Mouse (Mus musculus): ENCODE results near the gene Supt4a. TPM values are rescaled to one million over a fixed set of nuclear protein-coding genes. Genes with fewer than 3 reads are reported as not detected.

Supt4a gene
- polyA plus RNA-seq, 1 experiment: 214 TPM

- Histone ChIP-seq H3K27me3 (ENCODE audit: control insufficient read depth, insufficient read depth, insufficient read length) (no peaks in the 10 kb centered on the region), H3ac (ENCODE audit: control insufficient read depth, insufficient read length, low read depth) (no peak overlapping the region), H3K79me2 (ENCODE audit: control insufficient read depth, insufficient read depth) (no peaks in the 10 kb centered on the region), H3K4me3 (ENCODE audit: insufficient read depth, poor library complexity, severe bottlenecking) (no peak overlapping the region), H3K36me3 (ENCODE audit: control insufficient read depth, insufficient read depth) (no peaks in the 10 kb centered on the region), H3K79me3 (ENCODE audit: low read depth) (no peaks in the 10 kb centered on the region)
- TF ChIP-seq USF1 (IDR thresholded peaks at IDR 0.05; ENCODE audit: low read depth) (no peak), CTCF (IDR thresholded peaks at IDR 0.05; ENCODE audit: control insufficient read depth, insufficient read depth, insufficient read length) (no peak), FOSL1 (IDR thresholded peaks at IDR 0.05; ENCODE audit: insufficient read depth, low read length, poor library complexity, severe bottlenecking) (no peak), CEBPB (IDR thresholded peaks at IDR 0.05; ENCODE audit: low read depth) (no peak), MAX (IDR thresholded peaks at IDR 0.05) (no peak), MYOD1 (IDR thresholded peaks at IDR 0.05; ENCODE audit: control insufficient read depth, insufficient read length, low read depth) (no peak), MYOG (IDR thresholded peaks at IDR 0.05; ENCODE audit: control insufficient read depth, extremely low read depth, insufficient read length) (no peak)
Observed at GRCm38 (mm10) chr11:87750043-87750421, 12.7 kb downstream of the Supt4a start.

DNA sequence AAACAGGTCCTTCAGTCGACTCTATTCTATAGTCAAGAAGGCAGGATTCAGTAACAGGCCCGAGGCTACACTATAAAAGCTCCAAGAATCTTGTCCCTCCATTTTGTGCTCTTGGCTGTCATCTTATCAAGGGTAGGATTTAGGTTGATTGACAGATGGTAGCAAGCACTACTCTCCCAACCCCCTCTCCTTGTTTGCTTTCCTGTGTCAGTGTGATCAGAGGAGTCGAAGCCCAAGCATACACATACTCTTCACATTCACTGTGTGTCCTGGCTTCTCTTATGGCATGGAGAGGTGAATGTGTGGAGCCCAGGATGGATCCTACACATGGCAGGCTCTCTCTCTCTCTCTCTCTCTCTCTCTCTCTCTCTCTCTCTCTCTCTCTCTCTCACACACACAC lies 13.2 kb downstream of the Supt4a start:
- peaks cover 2% of the 10 kb centered on the region for H3K79me2 ChIP-seq (ENCODE audit: control insufficient read depth, insufficient read depth)
- H3K27me3 ChIP-seq (ENCODE audit: control insufficient read depth, insufficient read depth, insufficient read length): no peaks in the 10 kb centered on the region
- H3K4me3 ChIP-seq (ENCODE audit: insufficient read depth, poor library complexity, severe bottlenecking): no peak overlapping the region
- TF ChIP-seq CTCF (IDR thresholded peaks at IDR 0.05; ENCODE audit: control insufficient read depth, insufficient read depth, insufficient read length) (no peak), MYOD1 (IDR thresholded peaks at IDR 0.05; ENCODE audit: control insufficient read depth, insufficient read length, low read depth) (no peak), USF1 (IDR thresholded peaks at IDR 0.05; ENCODE audit: low read depth) (no peak), FOSL1 (IDR thresholded peaks at IDR 0.05; ENCODE audit: insufficient read depth, low read length, poor library complexity, severe bottlenecking) (no peak), MYOG (IDR thresholded peaks at IDR 0.05; ENCODE audit: control insufficient read depth, extremely low read depth, insufficient read length) (no peak), MAX (IDR thresholded peaks at IDR 0.05) (no peak), CEBPB (IDR thresholded peaks at IDR 0.05; ENCODE audit: low read depth) (no peak)
- no peak overlapping the region for H3ac ChIP-seq (ENCODE audit: control insufficient read depth, insufficient read length, low read depth)
- H3K36me3 ChIP-seq (ENCODE audit: control insufficient read depth, insufficient read depth): no peaks in the 10 kb centered on the region
- H3K79me3 ChIP-seq (ENCODE audit: low read depth): peaks cover 1% of the 10 kb centered on the region

GRCm38 (mm10) chr11:87751031-87751430 lies 13.7 kb downstream of the Supt4a start:
- TF ChIP-seq MYOD1 (IDR thresholded peaks at IDR 0.05; ENCODE audit: control insufficient read depth, insufficient read length, low read depth) (no peak), FOSL1 (IDR thresholded peaks at IDR 0.05; ENCODE audit: insufficient read depth, low read length, poor library complexity, severe bottlenecking) (no peak), CTCF (IDR thresholded peaks at IDR 0.05; ENCODE audit: control insufficient read depth, insufficient read depth, insufficient read length) (no peak)
- no peak overlapping the region for H3K4me3 ChIP-seq (ENCODE audit: insufficient read depth, poor library complexity, severe bottlenecking)
- no peaks in the 10 kb centered on the region for H3K36me3 ChIP-seq (ENCODE audit: control insufficient read depth, insufficient read depth)
- H3K27me3 ChIP-seq (ENCODE audit: control insufficient read depth, insufficient read depth, insufficient read length): no peaks in the 10 kb centered on the region
- H3K79me2 ChIP-seq (ENCODE audit: control insufficient read depth, insufficient read depth): peaks cover 7% of the 10 kb centered on the region
- no peak overlapping the region for H3ac ChIP-seq (ENCODE audit: control insufficient read depth, insufficient read length, low read depth)
- H3K79me3 ChIP-seq (ENCODE audit: low read depth): peaks cover 6% of the 10 kb centered on the region

DNA sequence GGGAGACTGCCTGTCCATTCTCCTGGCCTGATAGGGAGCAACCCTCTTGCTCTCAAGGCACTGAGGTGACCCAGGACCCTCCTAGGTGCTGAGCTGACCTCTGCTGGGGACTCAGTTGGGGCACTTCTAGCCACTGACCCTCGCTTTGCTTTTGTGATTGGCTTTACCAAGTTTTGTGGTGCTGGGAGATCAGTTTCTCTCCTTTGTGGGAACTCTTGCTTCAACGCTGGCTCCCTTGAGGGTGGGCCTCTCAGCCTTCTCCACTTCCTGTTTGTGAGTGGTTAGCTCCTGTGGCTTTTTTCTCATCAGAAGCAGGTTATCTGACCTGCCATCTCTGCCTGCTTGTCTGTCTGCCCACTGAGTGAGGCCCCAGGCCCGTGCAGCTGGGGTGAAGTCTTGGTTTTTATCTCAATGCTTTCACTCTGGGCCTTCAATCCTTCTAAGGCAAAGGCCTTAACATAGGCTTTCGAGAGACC lies 14.2 kb downstream of the Supt4a start:
- H3K79me3 ChIP-seq (ENCODE audit: low read depth): peaks cover 8% of the 10 kb centered on the region
- TF ChIP-seq CTCF (IDR thresholded peaks at IDR 0.05; ENCODE audit: control insufficient read depth, insufficient read depth, insufficient read length): no peak
- TF ChIP-seq MYOD1 (IDR thresholded peaks at IDR 0.05; ENCODE audit: control insufficient read depth, insufficient read length, low read depth): no peak
- no peak for TF ChIP-seq CEBPB (IDR thresholded peaks at IDR 0.05; ENCODE audit: low read depth)
- no peak for TF ChIP-seq MAX (IDR thresholded peaks at IDR 0.05)
- TF ChIP-seq MYOG (IDR thresholded peaks at IDR 0.05; ENCODE audit: control insufficient read depth, extremely low read depth, insufficient read length): no peak
- TF ChIP-seq FOSL1 (IDR thresholded peaks at IDR 0.05; ENCODE audit: insufficient read depth, low read length, poor library complexity, severe bottlenecking): no peak
- no peak for TF ChIP-seq USF1 (IDR thresholded peaks at IDR 0.05; ENCODE audit: low read depth)
- H3K4me3 ChIP-seq (ENCODE audit: insufficient read depth, poor library complexity, severe bottlenecking): no peak overlapping the region
- H3K27me3 ChIP-seq (ENCODE audit: control insufficient read depth, insufficient read depth, insufficient read length): no peaks in the 10 kb centered on the region
- no peak overlapping the region for H3ac ChIP-seq (ENCODE audit: control insufficient read depth, insufficient read length, low read depth)
- H3K79me2 ChIP-seq (ENCODE audit: control insufficient read depth, insufficient read depth): peaks cover 12% of the 10 kb centered on the region
- H3K36me3 ChIP-seq (ENCODE audit: control insufficient read depth, insufficient read depth): no peaks in the 10 kb centered on the region

- Histone ChIP-seq H3K79me2 (ENCODE audit: control insufficient read depth, insufficient read depth) (peaks cover 20% of the 10 kb centered on the region), H3K27me3 (ENCODE audit: control insufficient read depth, insufficient read depth, insufficient read length) (no peaks in the 10 kb centered on the region), H3ac (ENCODE audit: control insufficient read depth, insufficient read length, low read depth) (no peak overlapping the region), H3K36me3 (ENCODE audit: control insufficient read depth, insufficient read depth) (peaks cover 7% of the 10 kb centered on the region), H3K79me3 (ENCODE audit: low read depth) (peaks cover 15% of the 10 kb centered on the region), H3K4me3 (ENCODE audit: insufficient read depth, poor library complexity, severe bottlenecking) (no peak overlapping the region)
- no peak for TF ChIP-seq CEBPB (IDR thresholded peaks at IDR 0.05; ENCODE audit: low read depth)
- no peak for TF ChIP-seq CTCF (IDR thresholded peaks at IDR 0.05; ENCODE audit: control insufficient read depth, insufficient read depth, insufficient read length)
- no peak for TF ChIP-seq MYOG (IDR thresholded peaks at IDR 0.05; ENCODE audit: control insufficient read depth, extremely low read depth, insufficient read length)
- TF ChIP-seq MYOD1 (IDR thresholded peaks at IDR 0.05; ENCODE audit: control insufficient read depth, insufficient read length, low read depth): no peak
- no peak for TF ChIP-seq USF1 (IDR thresholded peaks at IDR 0.05; ENCODE audit: low read depth)
- TF ChIP-seq MAX (IDR thresholded peaks at IDR 0.05): no peak
Observed at GRCm38 (mm10) chr11:87752307-87752706, 15.0 kb downstream of the Supt4a start.

GRCm38 (mm10) chr11:87753255-87753654 lies 15.9 kb downstream of the Supt4a start:
- H3ac ChIP-seq (ENCODE audit: control insufficient read depth, insufficient read length, low read depth): no peak overlapping the region
- no peaks in the 10 kb centered on the region for H3K27me3 ChIP-seq (ENCODE audit: control insufficient read depth, insufficient read depth, insufficient read length)
- no peak overlapping the region for H3K4me3 ChIP-seq (ENCODE audit: insufficient read depth, poor library complexity, severe bottlenecking)
- peaks cover 9% of the 10 kb centered on the region for H3K36me3 ChIP-seq (ENCODE audit: control insufficient read depth, insufficient read depth)
- TF ChIP-seq MYOG (IDR thresholded peaks at IDR 0.05; ENCODE audit: control insufficient read depth, extremely low read depth, insufficient read length): no peak
- no peak for TF ChIP-seq USF1 (IDR thresholded peaks at IDR 0.05; ENCODE audit: low read depth)
- no peak for TF ChIP-seq FOSL1 (IDR thresholded peaks at IDR 0.05; ENCODE audit: insufficient read depth, low read length, poor library complexity, severe bottlenecking)
- TF ChIP-seq CTCF (IDR thresholded peaks at IDR 0.05; ENCODE audit: control insufficient read depth, insufficient read depth, insufficient read length): no peak
- H3K79me2 ChIP-seq (ENCODE audit: control insufficient read depth, insufficient read depth): peaks cover 21% of the 10 kb centered on the region
- peaks cover 15% of the 10 kb centered on the region for H3K79me3 ChIP-seq (ENCODE audit: low read depth)
